Mouse (Mus musculus) lung, postnatal 36 days (tissue): ENCODE measurements at regions not wholly inside any gene's neighbourhood (a gene's known extent, or its start where the extent isn't known, plus 50 kb on each side); places are given as distances from the start of the nearest gene placed in this dataset.

ENCODE experiments used
- DNase-seq: peaks from one replicate; pipeline ENCODE4 v3.0.0; 2022; ENCODE audit warnings: mixed read lengths

GRCm38 (mm10) chr4:97377593-97378542, 194.9 kb upstream of the Gm10192 start:
- DNase-seq = no peak

DNA sequence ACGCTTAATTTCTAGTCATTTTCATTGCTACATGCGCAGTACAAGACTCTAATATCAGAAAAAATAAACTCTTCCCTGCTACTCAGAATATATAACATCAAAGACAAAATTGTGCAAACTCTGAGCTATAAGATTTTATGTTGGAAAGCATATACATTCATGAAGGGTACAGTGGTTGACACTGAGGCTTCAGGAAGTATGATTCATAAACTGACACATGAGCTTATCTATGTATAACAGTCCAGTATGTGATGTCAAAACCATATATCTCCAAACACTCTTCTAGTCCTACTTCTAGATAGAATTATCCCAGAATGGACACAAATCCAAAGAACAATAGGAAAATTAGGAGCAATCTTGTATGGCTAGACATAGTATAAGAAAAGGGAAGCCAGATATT, 177.5 kb upstream of the Gm10192 start:
- no peak for DNase-seq

DNA sequence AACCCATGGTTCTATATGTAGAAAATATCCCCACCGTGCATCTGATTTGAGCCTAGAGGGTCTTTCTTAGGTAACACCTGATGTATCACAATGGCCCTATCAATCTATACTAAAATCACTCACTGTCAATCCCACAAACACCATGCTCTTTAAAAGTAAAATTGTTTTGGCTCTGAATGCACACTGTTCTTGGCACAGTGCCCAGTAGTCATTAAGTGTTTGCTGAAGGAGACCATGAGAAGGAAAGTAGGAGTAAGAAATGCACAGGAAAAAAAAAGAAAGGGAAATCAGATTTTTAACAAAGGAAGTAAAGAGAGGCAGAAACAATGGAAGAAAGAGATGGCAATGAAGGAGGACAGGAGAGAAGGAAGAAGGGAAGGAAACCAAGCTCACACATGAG, 175.0 kb upstream of the Gm10192 start:
- peak; percentile 56 for DNase-seq

DNA sequence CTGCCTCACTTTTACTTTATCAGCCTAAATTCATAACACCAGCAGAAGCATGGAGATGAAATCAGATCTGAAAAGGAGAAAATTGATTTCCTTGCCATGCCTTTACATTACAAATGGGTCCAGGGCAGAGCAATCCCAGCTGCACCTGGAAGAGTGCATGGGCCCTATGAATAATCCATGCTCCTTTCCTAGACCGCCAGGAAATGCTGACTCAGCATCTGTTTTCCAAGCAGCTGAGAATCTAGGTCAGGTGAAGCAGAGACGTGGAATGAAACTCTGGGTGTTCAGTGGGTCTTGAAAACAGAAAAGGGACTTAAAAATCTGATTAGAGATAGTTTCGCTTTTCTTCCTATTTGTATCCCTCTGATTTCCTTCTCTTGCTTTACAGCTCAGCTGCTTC, 163.8 kb upstream of the Gm10192 start:
- DNase-seq = no peak

- DNase-seq = no peak
These were observed 161.4 kb upstream of the Gm10192 start for GRCm38 (mm10) chr4:97344335-97344734.

GRCm38 (mm10) chr4:97343378-97343777, 160.4 kb upstream of the Gm10192 start:
- DNase-seq = no peak
